Mouse (Mus musculus): Measurements from ENCODE around the gene Sla2.

DNA sequence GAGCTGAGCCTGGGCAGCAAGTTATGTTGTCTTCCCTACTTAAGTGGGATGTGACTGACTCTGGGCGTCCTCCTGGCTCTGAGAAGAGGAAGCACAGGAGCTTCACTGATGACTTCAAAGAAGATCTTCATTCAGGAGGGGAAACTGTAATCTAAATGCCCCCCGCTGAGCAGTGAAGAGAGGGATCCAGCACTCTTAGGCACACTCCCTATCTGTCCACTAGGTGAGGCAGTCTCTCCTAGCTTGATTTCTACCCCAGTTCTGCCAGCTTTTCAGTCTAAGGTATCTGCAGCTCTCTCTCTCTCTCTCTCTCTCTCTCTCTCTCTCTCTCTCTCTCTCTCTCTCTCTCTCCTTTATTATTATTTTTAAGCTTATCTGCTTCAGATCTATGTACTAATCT is 16.4 kb upstream of the Sla2 start:
- TF ChIP-seq CTCF (IDR thresholded peaks at IDR 0.05; ENCODE audit: low read depth) (peak; percentile 55), EP300 (IDR thresholded peaks at IDR 0.05; ENCODE audit: low read depth) (no peak)

Measured in liver, postnatal 0 days (tissue).